Mouse (Mus musculus) midbrain, embryonic 14.5 days (tissue): ENCODE data around the gene Mios. TPM values are rescaled to one million over a fixed set of nuclear protein-coding genes. Genes with fewer than 3 reads are reported as not detected.

Experiments
- ATAC-seq: fragments of 200-750 bp; cut with Nextera tagmentation; 2 replicates; pipeline ENCODE4 v1.8.0; 2017; ENCODE audit warnings: moderate number of reproducible peaks, moderate library complexity; ENCODE audit not compliant: low FRiP score, low TSS enrichment
- DNase-seq: peaks from one replicate; pipeline ENCODE4 v3.0.0-alpha.2; 2015
- H3K27ac ChIP-seq: fragments of 300-500 bp; sonication (generic); replicated peaks from 2 replicates; pipeline ENCODE4 v1.5.1; 2014; ENCODE audit warnings: mild to moderate bottlenecking, low read depth, low read length, moderate library complexity
- H3K27me3 ChIP-seq: fragments of 300-500 bp; sonication (generic); 2 replicates; pipeline ENCODE4 v1.6.1; 2014; ENCODE audit warnings: low read length, control low read depth, mixed read lengths; ENCODE audit not compliant: control insufficient read depth, insufficient read depth
- H3K36me3 ChIP-seq: fragments of 300-500 bp; sonication (generic); 2 replicates; pipeline ENCODE4 v1.6.1; 2014; ENCODE audit warnings: low read length, control low read depth; ENCODE audit not compliant: control insufficient read depth, insufficient read depth
- H3K4me1 ChIP-seq: fragments of 300-500 bp; sonication (generic); 2 replicates; pipeline ENCODE4 v1.6.1; 2014; ENCODE audit warnings: mild to moderate bottlenecking, antibody characterized with exemption, low read length, control low read depth; ENCODE audit not compliant: control insufficient read depth, insufficient read depth
- H3K4me2 ChIP-seq: fragments of 300-500 bp; sonication (generic); 2 replicates; pipeline ENCODE4 v1.6.1; 2014; ENCODE audit warnings: mild to moderate bottlenecking, low read length, moderate library complexity
- H3K4me3 ChIP-seq: fragments of 300-500 bp; sonication (generic); replicated peaks from 2 replicates; pipeline ENCODE4 v1.5.1; 2014; ENCODE audit warnings: low read depth, low read length
- H3K9ac ChIP-seq: fragments of 300-500 bp; sonication (generic); replicated peaks from 2 replicates; pipeline ENCODE4 v1.6.1; 2014; ENCODE audit warnings: mild to moderate bottlenecking, low read length, moderate library complexity
- H3K9me3 ChIP-seq: fragments of 300-500 bp; sonication (generic); 2 replicates; pipeline ENCODE4 v1.6.1; 2016; ENCODE audit warnings: low read length, control low read depth, mixed read lengths; ENCODE audit not compliant: control insufficient read depth
- WGBS: fragments of 180-500 bp; shearing (Covaris S2); extraction: QIAGEN DNeasy Blood & Tissue Kit; methylation state at CpG from one replicate; pipeline ENCODE4 v1.1.7; 2014; 5-methylcytosine and 5-hydroxymethylcytosine counted together
- polyA plus RNA-seq: library from polyadenylated mRNA; unstranded; fragments of >200 nt; fragmentation: Nextera tagmentation; extraction: Ambion mirVana; gene quantifications from 2 replicates; pipeline ENCODE4 v1.2.1, GENCODE M21; 2014

The Mios gene
- 24.6 and 32.0 TPM in 2 replicates for polyA plus RNA-seq

- H3K9ac ChIP-seq: peak within 1 kb of the TSS; percentile 87
- no peaks in the 10 kb centered on the region for H3K27me3 ChIP-seq
- no peaks in the 10 kb centered on the region for H3K36me3 ChIP-seq
- no peaks in the 10 kb centered on the region for H3K9me3 ChIP-seq
- H3K4me2 ChIP-seq: peak within 1 kb of the TSS; percentile 64
- peaks cover 13% of the 10 kb centered on the region for H3K4me1 ChIP-seq
- H3K4me3 ChIP-seq: peak within 1 kb of the TSS; percentile 82
- under 1% methylated on average over 87 of the region's 90 CpGs for WGBS
- ATAC-seq (peak; percentile 97), DNase-seq (peak; percentile 94)
- H3K27ac ChIP-seq: peak within 1 kb of the TSS; percentile 92
These were observed at the start of gene Mios for GRCm38 (mm10) chr6:8209047-8209865. TSS of gene Mios (plus strand) at chr6:8209222.

GRCm38 (mm10) chr6:8160001-8160400, 49.0 kb upstream of the Mios start:
- WGBS: 50% methylated on average over 2 of the region's 2 CpGs
- ATAC-seq: no peak
- Histone ChIP-seq H3K36me3 (no peaks in the 10 kb centered on the region), H3K27ac (no peak overlapping the region), H3K9ac (no peak overlapping the region), H3K27me3 (no peaks in the 10 kb centered on the region), H3K4me2 (no peak overlapping the region), H3K4me1 (no peaks in the 10 kb centered on the region), H3K4me3 (no peak overlapping the region), H3K9me3 (no peaks in the 10 kb centered on the region)
- DNase-seq: no peak

GRCm38 (mm10) chr6:8164741-8165140, 44.3 kb upstream of the Mios start:
- Histone ChIP-seq H3K4me3 (no peak overlapping the region), H3K9ac (no peak overlapping the region), H3K4me2 (no peak overlapping the region), H3K27me3 (no peaks in the 10 kb centered on the region), H3K4me1 (no peaks in the 10 kb centered on the region), H3K27ac (no peak overlapping the region), H3K36me3 (no peaks in the 10 kb centered on the region), H3K9me3 (no peaks in the 10 kb centered on the region)
- WGBS: 63% methylated on average over 1 of the region's 1 CpGs
- ATAC-seq: no peak
- DNase-seq: no peak

- Histone ChIP-seq H3K9me3 (no peaks in the 10 kb centered on the region), H3K27ac (no peak overlapping the region), H3K9ac (no peak overlapping the region), H3K4me2 (no peak overlapping the region), H3K36me3 (no peaks in the 10 kb centered on the region), H3K4me3 (no peak overlapping the region), H3K27me3 (no peaks in the 10 kb centered on the region), H3K4me1 (no peaks in the 10 kb centered on the region)
- WGBS: 82% methylated on average over 1 of the region's 1 CpGs
- ATAC-seq: no peak
- no peak for DNase-seq
These were observed 36.9 kb upstream of the Mios start for GRCm38 (mm10) chr6:8172101-8172500.

GRCm38 (mm10) chr6:8174062-8174461, 35.0 kb upstream of the Mios start:
- ATAC-seq (no peak), DNase-seq (peak; percentile 23)

GRCm38 (mm10) chr6:8175346-8175745, 33.7 kb upstream of the Mios start:
- H3K9me3 ChIP-seq: no peaks in the 10 kb centered on the region
- WGBS: 94% methylated on average over 7 of the region's 7 CpGs
- ATAC-seq (no peak), DNase-seq (no peak)
- H3K27me3 ChIP-seq: no peaks in the 10 kb centered on the region
- H3K9ac ChIP-seq: no peak overlapping the region
- no peak overlapping the region for H3K4me3 ChIP-seq
- H3K4me2 ChIP-seq: no peak overlapping the region
- H3K4me1 ChIP-seq: peaks cover 7% of the 10 kb centered on the region
- H3K27ac ChIP-seq: no peak overlapping the region
- H3K36me3 ChIP-seq: no peaks in the 10 kb centered on the region

More at GRCm38 (mm10) chr6:8174062-8174461, 35.0 kb upstream of the Mios start:
- Histone ChIP-seq H3K36me3 (no peaks in the 10 kb centered on the region), H3K9ac (no peak overlapping the region), H3K4me1 (peaks cover 5% of the 10 kb centered on the region), H3K9me3 (no peaks in the 10 kb centered on the region), H3K4me3 (no peak overlapping the region), H3K27ac (no peak overlapping the region), H3K4me2 (no peak overlapping the region), H3K27me3 (no peaks in the 10 kb centered on the region)
- 59% methylated on average over 2 of the region's 2 CpGs for WGBS

GRCm38 (mm10) chr6:8176116-8176515, 32.9 kb upstream of the Mios start:
- Histone ChIP-seq H3K4me2 (no peak overlapping the region), H3K9me3 (no peaks in the 10 kb centered on the region), H3K4me3 (no peak overlapping the region), H3K9ac (no peak overlapping the region), H3K36me3 (no peaks in the 10 kb centered on the region), H3K27me3 (no peaks in the 10 kb centered on the region), H3K27ac (no peak overlapping the region), H3K4me1 (peaks cover 7% of the 10 kb centered on the region)
- WGBS: 93% methylated on average over 2 of the region's 2 CpGs
- ATAC-seq (no peak), DNase-seq (no peak)

- Histone ChIP-seq H3K27me3 (no peaks in the 10 kb centered on the region), H3K4me2 (peak overlapping the region; percentile 47), H3K36me3 (no peaks in the 10 kb centered on the region), H3K9me3 (no peaks in the 10 kb centered on the region), H3K4me1 (peaks cover 7% of the 10 kb centered on the region), H3K27ac (peak overlapping the region; percentile 75), H3K9ac (peak overlapping the region; percentile 17; the same call in 1 of the 2 replicates), H3K4me3 (0 out of 2 replicates have a peak overlapping the region, but pooled peaks have one; percentile 1)
- ATAC-seq (peak; percentile 57; the same call in 1 of the 2 replicates), DNase-seq (peak; percentile 79)
- WGBS: 9% methylated on average over 10 of the region's 10 CpGs
These were observed 30.6 kb upstream of the Mios start for GRCm38 (mm10) chr6:8178397-8178941.
